Mouse (Mus musculus) regulatory T cell (primary cell): ENCODE results near the gene Gins1.

Experiments used
- in situ Hi-C: fragments of 300-600 bp; cut with MboI, MseI; formaldehyde crosslinking; loops from one replicate; pipeline ENCODE4 v1.15.1; 2025; ENCODE audit warnings: high pct_unique_total_duplicates

Gene Gins1

DNA sequence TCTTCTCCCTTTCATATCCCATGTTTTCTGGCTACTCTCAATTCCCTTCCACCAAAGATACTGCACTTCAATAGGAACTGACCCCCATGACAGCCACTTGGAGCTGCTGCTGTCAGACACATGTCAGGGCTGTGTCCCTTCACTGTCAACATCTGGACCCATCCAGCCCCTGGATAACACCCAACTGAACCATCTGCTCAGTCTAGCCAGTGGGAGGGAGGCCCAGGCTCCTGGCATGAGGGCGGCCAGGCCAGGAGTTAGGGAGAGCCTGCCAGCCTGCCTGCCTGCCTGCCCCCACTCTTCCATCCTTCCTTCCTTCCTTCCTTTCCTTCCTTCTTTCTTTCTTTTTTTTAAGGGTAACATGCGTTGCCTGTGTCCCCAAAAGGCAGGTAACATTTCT, 46.0 kb downstream of the Gins1 start:
- in situ Hi-C loops: no loop called here

DNA sequence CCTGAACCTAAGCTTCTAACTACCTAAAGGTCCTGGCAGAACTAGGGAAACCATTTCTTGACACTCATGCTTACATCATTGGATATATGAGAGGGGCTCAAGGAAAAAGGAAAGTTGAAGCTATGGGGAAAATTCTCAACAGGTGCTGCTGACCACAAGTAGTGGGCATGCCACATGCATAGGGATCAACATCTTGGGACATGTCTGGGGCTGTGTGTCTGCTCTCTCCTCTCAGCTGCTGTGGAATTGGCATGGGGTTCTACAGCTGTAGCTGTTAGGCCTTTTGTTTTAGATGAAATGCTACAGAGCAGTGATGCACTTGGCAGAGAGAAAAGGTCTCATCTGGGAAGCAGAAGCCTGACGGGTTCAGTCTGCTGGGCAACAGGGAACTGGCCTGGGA, 50.7 kb downstream of the Gins1 start:
- in situ Hi-C loops: no loop called here

DNA sequence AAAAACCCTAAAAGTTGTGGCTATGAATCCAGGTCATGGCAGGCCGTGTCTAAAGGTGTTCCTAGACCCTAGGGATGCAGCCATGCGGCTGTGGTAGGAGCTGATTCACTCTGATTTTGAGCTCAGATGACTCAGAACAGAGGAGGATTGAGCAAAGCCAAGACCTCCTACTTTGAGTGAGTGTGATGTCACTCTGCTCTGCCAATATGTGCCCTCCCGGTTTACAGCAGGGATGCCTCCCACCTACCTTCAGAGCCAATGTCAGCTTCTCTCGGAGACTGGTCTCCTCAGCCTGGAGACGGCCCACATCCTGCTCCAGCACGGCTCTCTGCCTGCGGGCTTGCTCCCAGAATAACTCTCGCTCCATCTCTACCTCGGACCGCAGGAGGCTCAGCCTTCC, 54.3 kb downstream of the Gins1 start:
- in situ Hi-C loops: no loop called here

DNA sequence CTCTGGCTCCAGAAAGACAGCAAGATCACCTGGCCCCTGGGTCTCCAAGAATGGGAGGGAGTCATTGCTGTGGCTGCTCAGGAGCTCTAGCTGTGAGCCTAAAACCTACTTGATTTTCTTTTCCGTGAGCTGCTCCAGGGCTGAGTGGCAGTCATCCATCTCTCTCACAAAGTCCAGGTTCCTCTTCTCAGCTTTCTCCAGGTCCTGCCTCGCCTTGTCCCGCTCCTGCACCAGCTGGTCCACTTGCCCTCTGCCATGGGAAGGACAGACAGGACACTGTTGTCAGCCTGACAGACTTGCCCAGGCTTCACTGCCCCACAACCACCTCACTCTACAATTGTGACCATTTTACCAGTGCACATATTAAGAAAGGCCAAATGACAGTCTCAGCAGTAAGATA, 58.0 kb downstream of the Gins1 start:
- in situ Hi-C loops: no loop called here

DNA sequence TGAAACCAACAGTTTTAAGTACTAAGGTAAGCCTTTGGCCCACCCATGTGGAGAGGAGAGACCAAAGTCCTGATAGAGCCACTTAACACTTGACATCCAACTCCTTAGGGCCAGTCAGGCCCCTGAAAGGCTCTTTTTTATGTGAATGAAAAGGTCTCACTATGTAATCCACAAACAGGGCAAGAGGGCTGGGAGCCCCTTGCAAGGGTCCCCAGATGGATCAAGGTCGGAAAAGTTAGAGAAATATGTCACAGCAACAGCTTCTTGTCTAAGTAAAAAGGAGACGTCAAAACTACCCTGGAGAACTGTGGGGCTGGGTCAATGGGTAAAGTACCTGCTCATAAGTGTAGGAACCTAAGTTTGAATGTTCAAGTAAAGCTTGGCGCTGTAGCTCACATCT, 59.4 kb downstream of the Gins1 start:
- in situ Hi-C loops: no loop called here

DNA sequence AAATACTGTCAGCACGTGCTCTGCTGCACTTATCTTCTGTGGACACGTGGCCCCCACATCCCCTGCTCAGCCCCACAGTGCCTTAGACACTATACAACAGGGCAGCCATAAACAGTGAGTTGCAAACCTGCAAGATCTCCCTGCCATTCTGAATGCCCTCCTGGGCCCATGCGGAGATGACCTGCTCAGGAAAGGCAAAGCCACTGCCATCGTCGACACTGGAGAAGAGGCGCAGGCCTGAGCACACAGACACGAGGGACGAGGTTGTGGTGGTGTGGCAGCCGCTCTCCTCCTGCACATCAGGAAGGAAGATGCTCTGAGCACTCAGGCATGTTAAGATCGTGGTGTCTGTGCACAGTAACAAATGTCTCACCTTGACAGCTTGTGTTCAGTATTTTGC, 60.8 kb downstream of the Gins1 start:
- in situ Hi-C loops: no loop called here

DNA sequence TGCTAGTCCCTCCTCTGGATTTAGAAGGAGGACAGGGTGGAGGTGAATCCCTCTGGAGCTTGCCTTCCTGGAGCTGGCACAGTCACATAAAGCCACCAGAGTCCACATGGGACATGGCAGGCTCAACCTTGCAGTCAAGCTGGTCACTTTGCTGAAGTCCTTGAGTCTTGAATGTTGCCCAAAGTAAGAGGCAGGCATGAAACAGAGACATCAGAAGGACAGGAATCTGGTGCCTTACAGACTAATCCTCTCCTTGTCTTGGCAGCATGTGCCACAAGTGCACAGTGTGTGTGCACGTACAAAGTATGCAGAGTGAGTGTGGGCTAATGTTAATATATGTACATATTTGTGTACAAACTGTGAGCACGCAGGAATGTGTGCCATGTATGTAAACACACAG, 62.3 kb downstream of the Gins1 start:
- in situ Hi-C loops: no loop called here

DNA sequence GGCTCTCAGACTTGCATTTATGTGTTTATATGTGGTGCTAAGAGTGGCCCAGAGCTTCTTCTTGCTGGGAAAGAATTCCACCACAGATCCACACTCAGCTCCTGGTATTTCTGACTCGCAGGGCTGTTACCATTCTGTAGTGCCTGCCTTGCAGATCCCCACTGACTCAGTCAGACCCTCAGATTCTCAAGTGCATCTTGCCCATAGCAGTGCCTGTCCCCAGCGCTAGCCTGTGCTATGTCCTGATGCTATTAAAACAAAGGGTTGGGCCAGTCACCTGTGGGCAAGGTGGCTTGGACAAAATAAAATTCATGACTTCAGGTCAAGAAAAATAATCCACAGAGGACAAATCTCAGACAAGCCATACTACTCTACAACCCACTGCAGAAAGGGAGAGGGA, 64.0 kb downstream of the Gins1 start:
- in situ Hi-C loops: no loop called here

DNA sequence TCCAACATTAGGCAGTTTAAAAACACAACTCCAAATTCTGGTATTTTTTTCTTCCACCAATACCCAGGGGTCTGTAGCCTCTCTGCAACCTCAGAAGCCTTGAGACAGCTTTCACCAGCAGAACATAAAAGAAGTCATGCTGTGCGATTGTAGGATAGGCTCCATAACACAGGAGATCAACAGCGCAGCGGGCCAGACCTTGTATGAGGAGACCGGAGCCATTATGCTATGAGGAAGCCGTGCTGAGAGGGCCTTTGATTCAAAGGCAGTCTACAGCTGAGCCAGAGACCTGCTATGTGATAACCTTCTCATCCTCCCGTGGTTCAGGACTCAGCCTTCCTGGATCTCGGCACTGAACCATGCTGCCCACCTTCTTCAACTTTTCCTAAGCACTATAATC, 66.7 kb downstream of the Gins1 start:
- in situ Hi-C loops: no loop called here

DNA sequence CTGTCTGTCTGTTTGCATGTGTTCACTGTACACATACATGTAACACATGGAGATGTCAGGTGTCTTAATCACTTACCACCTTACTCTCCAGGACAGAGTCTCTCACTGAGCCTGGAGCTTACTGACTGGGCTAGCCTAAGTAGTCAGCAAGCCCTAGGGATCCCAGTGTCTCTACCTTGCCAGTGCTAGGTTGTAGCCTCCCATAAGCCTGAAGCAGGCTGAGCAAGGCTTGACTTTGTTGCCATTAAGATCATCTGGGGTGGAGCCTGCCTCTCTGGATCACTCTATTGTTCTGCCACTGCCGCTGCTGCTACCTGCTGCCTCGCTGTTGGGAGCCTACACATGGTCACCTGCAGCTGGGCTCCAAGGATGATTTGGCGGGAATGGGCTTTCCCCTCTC, 67.5 kb downstream of the Gins1 start:
- in situ Hi-C loops: no loop called here

DNA sequence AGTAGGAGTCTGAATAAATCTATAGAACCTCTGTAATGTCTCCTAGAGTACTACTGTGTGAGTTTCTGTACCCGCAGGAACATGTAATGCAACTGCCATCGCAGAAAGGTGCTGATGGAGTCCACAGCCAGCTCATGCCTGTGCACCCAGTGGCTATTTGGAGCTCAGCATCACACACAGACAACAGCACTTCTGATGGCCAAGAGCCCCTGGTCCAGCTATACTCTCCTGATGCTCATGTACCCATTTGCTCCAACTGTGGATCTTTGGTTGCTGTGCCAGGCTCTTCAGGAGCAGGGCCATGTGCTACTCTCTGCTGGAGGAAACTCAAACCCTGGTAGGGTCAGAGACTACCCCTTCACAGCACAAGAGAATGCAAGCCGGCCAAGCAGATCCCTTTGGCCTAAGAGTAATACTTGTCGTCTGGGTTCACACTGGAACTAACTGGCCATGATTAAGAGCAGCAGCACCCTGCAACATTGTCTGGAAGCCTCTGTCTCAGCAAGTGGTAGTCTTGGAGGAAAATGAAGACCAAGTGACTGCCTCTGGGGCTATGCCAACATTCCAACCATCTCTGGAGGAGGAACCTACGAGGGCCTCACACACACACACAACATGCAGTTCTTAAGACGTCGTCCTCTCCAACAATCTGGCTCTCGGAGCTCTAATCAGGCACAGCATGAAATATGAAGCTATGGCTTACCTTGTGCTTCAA, 68.4 kb downstream of the Gins1 start:
- in situ Hi-C loops: no loop called here

DNA sequence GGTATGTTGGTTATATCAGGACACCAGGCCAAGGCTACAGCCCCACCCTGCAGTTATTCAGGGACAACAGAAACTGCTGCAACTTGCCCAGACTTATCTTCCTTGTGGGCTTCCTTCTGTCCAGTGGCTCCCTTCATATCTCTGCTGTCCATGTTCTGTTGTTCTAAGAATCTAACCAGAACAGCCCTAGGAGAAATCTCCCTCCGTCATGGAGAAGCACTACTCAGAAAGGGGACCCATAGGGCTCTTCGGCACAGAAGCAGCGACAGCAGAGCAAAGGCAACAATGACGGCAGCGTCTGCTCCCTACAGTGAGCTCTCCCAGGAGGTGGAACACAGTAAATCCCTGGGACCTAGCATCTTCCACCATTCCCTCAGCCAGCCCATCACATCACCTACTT, 71.7 kb downstream of the Gins1 start:
- in situ Hi-C loops: no loop called here

DNA sequence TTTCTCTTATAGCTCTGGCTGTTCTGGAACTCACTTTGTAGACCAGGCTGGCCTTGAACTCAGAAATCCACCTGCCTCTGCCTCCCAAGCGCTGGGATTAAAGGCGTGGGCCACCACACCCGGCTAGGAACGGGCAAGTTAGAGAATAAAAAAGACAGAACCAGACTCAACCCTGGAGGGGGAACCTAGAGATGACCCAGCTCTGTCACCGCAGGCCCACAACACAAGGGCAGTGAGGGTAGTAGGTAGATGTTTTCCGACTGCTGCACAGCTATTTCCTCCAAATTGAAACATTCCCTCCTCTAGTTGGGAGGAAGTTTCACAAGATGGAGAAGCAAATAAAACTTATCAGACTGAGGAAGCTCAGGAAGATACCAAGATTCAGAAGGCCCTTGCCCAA, 72.5 kb downstream of the Gins1 start:
- in situ Hi-C loops: no loop called here

DNA sequence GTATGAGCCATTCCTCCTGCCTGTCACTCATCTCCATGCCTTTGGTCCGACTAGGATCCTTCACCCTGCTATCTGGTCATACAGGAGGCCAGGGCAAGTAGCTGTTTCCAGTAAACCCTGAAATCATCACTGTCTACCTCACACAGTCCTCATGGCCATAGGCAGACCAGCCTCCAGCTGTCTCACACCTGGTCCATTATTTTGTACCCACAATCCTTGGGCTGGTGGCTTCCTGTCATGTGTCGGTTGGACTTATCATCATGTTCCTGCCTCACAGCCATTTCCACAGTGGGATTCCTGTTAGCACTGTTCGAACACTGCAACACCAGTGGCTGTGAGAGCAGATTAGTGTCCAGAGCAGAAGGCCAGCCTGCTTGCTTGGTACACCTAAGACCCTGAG, 73.6 kb downstream of the Gins1 start:
- in situ Hi-C loops: no loop called here

DNA sequence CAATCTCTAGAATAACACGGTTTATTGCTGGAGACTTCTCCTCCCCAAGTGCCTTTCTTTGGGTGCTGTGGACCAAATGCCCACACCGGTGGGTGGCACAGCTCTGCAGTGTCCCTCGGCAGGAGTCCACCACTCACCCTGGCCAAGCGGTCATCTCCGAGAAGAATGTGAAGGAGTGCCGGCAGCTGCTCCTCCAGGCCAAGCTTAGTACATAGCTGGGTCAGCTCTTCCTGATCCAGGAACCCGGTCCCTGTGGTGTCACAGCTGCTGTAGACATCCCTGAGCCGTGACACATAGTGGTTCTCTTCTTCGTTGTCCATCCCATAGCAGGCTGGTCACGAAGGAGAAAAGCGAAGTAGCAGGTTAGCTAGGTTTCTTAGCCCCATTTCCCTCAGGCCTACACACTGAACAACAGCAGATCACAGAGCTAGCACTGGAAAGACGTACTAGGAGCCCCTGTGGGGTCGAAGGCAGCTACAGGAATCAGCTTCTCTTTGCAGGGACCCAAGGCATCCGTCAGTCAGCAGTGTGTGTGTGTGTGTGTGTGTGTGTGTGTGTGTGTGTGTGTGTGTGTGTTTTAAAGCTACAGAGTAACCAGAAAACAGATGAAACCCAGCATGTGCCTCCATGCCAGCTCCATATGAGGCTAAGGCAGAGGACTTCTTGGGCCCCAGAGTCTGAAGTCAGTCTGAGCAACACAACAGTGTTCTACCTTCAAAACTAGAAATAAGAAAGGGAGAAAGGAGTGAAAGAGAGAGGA, 74.8 kb downstream of the Gins1 start:
- in situ Hi-C loops: no loop called here
